Mouse (Mus musculus): ENCODE measurements at regions not wholly inside any gene's neighbourhood (a gene's known extent, or its start where the extent isn't known, plus 50 kb on each side); places are given as distances from the start of the nearest gene placed in this dataset.

GRCm38 (mm10) chr1:128758294-128758801 lies 166.3 kb upstream of the Cxcr4 start:
- H3K9ac ChIP-seq (replicated peaks; ENCODE audit: low read length) = no peak overlapping the region
- no peaks in the 10 kb centered on the region; the same call in 1 of the 2 replicates for H3K4me1 ChIP-seq (ENCODE audit: insufficient read depth, low read length)
- H3K27ac ChIP-seq (ENCODE audit: low read length) = no peak overlapping the region
- no peaks in the 10 kb centered on the region for H3K27me3 ChIP-seq (ENCODE audit: insufficient read depth, low read length)
- no peak overlapping the region for H3K4me2 ChIP-seq (replicated peaks; ENCODE audit: low read depth, low read length)
- no peak overlapping the region for H3K4me3 ChIP-seq (ENCODE audit: low read length)
- H3K36me3 ChIP-seq (ENCODE audit: insufficient read depth, low read length) = no peaks in the 10 kb centered on the region
- H3K9me3 ChIP-seq (ENCODE audit: low read length) = no peaks in the 10 kb centered on the region
- no peak for ATAC-seq (ENCODE audit: low FRiP score, low TSS enrichment)
- WGBS = 74% methylated on average over 13 of the region's 13 CpGs

- Histone ChIP-seq H3K9ac (replicated peaks; ENCODE audit: low read length) (no peak overlapping the region), H3K9me3 (ENCODE audit: low read length) (no peaks in the 10 kb centered on the region), H3K36me3 (ENCODE audit: insufficient read depth, low read length) (no peaks in the 10 kb centered on the region), H3K27ac (ENCODE audit: low read length) (no peak overlapping the region), H3K4me3 (ENCODE audit: low read length) (no peak overlapping the region), H3K27me3 (ENCODE audit: insufficient read depth, low read length) (no peaks in the 10 kb centered on the region), H3K4me1 (ENCODE audit: insufficient read depth, low read length) (peaks cover 7% of the 10 kb centered on the region; the same call in 1 of the 2 replicates), H3K4me2 (replicated peaks; ENCODE audit: low read depth, low read length) (no peak overlapping the region)
- ATAC-seq (ENCODE audit: low FRiP score, low TSS enrichment) = no peak
- WGBS = 36% methylated on average over 3 of the region's 3 CpGs
Observed at GRCm38 (mm10) chr1:128753427-128754012, 161.4 kb upstream of the Cxcr4 start.

DNA sequence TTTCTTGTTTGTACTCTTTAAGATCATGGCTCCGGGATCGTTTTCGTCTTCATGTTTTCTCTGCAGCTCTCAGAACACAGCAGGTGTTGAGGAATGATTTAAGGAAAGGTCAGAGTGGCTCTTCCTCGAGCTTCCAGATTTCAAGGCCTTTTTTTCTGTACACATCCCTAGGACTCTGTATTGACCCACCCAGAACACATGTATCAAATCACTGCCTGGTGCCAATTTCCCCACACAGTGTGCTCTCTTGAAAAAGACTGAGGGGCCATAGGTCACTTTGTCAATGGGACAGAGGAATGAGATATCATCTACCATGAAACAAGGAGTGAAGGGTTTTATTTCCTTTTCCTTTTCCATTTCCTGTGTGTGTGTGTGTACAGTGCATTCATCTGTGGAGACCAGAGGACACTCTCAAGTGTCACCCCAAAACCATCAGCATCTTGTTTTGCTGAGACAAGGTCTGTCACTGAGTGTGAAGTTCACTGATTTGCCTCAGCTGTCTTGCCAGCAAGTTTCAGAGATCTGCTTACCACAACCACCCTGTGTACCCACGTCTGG lies 157.4 kb upstream of the Cxcr4 start:
- peaks cover 11% of the 10 kb centered on the region; the same call in 1 of the 2 replicates for H3K4me1 ChIP-seq (ENCODE audit: insufficient read depth, low read length)
- no peaks in the 10 kb centered on the region for H3K27me3 ChIP-seq (ENCODE audit: insufficient read depth, low read length)
- 22% methylated on average over 5 of the region's 5 CpGs for WGBS
- peak; percentile 73; the same call in 1 of the 2 replicates for ATAC-seq (ENCODE audit: low FRiP score, low TSS enrichment)
- peak overlapping the region; percentile 6; the same call in 1 of the 2 replicates for H3K27ac ChIP-seq (ENCODE audit: low read length)
- H3K4me2 ChIP-seq (replicated peaks; ENCODE audit: low read depth, low read length) = no peak overlapping the region
- no peaks in the 10 kb centered on the region for H3K36me3 ChIP-seq (ENCODE audit: insufficient read depth, low read length)
- no peak overlapping the region for H3K4me3 ChIP-seq (ENCODE audit: low read length)
- H3K9me3 ChIP-seq (ENCODE audit: low read length) = no peaks in the 10 kb centered on the region
- H3K9ac ChIP-seq (replicated peaks; ENCODE audit: low read length) = no peak overlapping the region

GRCm38 (mm10) chr1:128747196-128747790 lies 155.2 kb upstream of the Cxcr4 start:
- Histone ChIP-seq H3K27ac (ENCODE audit: low read length) (no peak overlapping the region), H3K4me1 (ENCODE audit: insufficient read depth, low read length) (peaks cover 11% of the 10 kb centered on the region; the same call in 1 of the 2 replicates), H3K4me2 (replicated peaks; ENCODE audit: low read depth, low read length) (no peak overlapping the region), H3K9ac (replicated peaks; ENCODE audit: low read length) (no peak overlapping the region), H3K27me3 (ENCODE audit: insufficient read depth, low read length) (no peaks in the 10 kb centered on the region), H3K36me3 (ENCODE audit: insufficient read depth, low read length) (no peaks in the 10 kb centered on the region), H3K4me3 (ENCODE audit: low read length) (no peak overlapping the region), H3K9me3 (ENCODE audit: low read length) (no peaks in the 10 kb centered on the region)
- ATAC-seq (ENCODE audit: low FRiP score, low TSS enrichment) = no peak
- 96% methylated on average over 12 of the region's 12 CpGs for WGBS

DNA sequence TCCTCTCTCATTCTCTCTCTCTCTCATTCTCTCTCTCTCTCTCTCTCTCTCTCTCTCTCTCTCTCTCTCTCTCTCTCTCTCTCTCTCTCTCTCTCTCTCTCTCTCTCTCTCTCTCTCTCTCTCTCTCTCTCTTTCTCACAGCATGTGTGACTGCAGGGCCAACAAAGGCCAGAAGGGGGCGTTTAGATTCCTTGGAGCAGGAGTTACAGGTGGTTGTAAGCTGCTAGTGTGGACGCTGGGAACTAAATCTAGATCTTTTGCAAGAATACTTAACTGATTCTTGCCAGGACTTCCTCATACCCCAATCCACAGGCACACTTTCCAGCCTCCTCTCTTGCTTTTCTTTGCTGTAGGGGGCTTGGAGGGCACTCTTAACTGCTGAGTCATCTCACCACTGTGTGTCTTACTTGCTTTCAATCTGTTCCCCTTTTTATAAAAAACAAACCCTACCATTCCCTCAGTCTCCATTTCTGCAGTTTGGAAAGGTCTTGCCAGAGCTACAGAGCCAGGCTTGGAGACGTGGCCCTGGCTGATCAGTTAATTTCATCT lies 154.4 kb upstream of the Cxcr4 start:
- H3K27ac ChIP-seq (ENCODE audit: low read length) = no peak overlapping the region
- H3K4me3 ChIP-seq (ENCODE audit: low read length) = no peak overlapping the region
- H3K9me3 ChIP-seq (ENCODE audit: low read length) = no peaks in the 10 kb centered on the region
- peaks cover 11% of the 10 kb centered on the region; the same call in 1 of the 2 replicates for H3K4me1 ChIP-seq (ENCODE audit: insufficient read depth, low read length)
- H3K4me2 ChIP-seq (replicated peaks; ENCODE audit: low read depth, low read length) = no peak overlapping the region
- H3K36me3 ChIP-seq (ENCODE audit: insufficient read depth, low read length) = no peaks in the 10 kb centered on the region
- ATAC-seq (ENCODE audit: low FRiP score, low TSS enrichment) = no peak
- no peaks in the 10 kb centered on the region for H3K27me3 ChIP-seq (ENCODE audit: insufficient read depth, low read length)
- 67% methylated on average over 3 of the region's 3 CpGs for WGBS
- H3K9ac ChIP-seq (replicated peaks; ENCODE audit: low read length) = no peak overlapping the region

GRCm38 (mm10) chr1:128740616-128741015 lies 148.5 kb upstream of the Cxcr4 start:
- Histone ChIP-seq H3K9ac (replicated peaks; ENCODE audit: low read length) (no peak overlapping the region), H3K4me3 (ENCODE audit: low read length) (no peak overlapping the region), H3K36me3 (ENCODE audit: insufficient read depth, low read length) (no peaks in the 10 kb centered on the region), H3K4me1 (ENCODE audit: insufficient read depth, low read length) (no peaks in the 10 kb centered on the region), H3K4me2 (replicated peaks; ENCODE audit: low read depth, low read length) (no peak overlapping the region), H3K9me3 (ENCODE audit: low read length) (peaks cover 6% of the 10 kb centered on the region; the same call in 1 of the 2 replicates), H3K27me3 (ENCODE audit: insufficient read depth, low read length) (no peaks in the 10 kb centered on the region), H3K27ac (ENCODE audit: low read length) (no peak overlapping the region)
- WGBS = 59% methylated on average over 2 of the region's 2 CpGs
- no peak for ATAC-seq (ENCODE audit: low FRiP score, low TSS enrichment)

DNA sequence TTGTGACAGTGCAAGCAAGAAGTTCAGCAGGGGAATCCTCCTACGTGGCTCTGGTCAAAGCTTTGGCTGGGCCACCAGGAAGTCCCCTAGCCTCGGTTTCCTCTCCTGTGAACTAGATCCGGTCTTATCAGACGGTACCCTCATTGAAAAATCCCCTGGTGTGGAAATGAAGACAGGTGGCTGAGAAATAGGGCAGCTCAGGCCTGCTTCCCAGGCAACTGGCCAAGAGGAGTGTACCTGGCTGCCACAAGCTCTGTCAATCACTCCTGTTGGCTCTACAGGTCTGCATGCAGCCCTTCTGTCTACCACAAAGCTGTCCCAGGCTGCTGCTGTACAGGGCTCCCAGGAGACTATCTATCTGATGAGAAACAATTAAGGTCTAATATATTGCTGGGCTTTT lies 146.1 kb upstream of the Cxcr4 start:
- peaks cover 6% of the 10 kb centered on the region; the same call in 1 of the 2 replicates for H3K9me3 ChIP-seq (ENCODE audit: low read length)
- WGBS = 79% methylated on average over 4 of the region's 4 CpGs
- no peak overlapping the region for H3K4me2 ChIP-seq (replicated peaks; ENCODE audit: low read depth, low read length)
- H3K4me1 ChIP-seq (ENCODE audit: insufficient read depth, low read length) = no peaks in the 10 kb centered on the region
- H3K27me3 ChIP-seq (ENCODE audit: insufficient read depth, low read length) = no peaks in the 10 kb centered on the region
- no peak overlapping the region for H3K4me3 ChIP-seq (ENCODE audit: low read length)
- H3K36me3 ChIP-seq (ENCODE audit: insufficient read depth, low read length) = no peaks in the 10 kb centered on the region
- no peak overlapping the region for H3K27ac ChIP-seq (ENCODE audit: low read length)
- H3K9ac ChIP-seq (replicated peaks; ENCODE audit: low read length) = no peak overlapping the region
- no peak for ATAC-seq (ENCODE audit: low FRiP score, low TSS enrichment)

- H3K27ac ChIP-seq (ENCODE audit: low read length) = no peak overlapping the region
- H3K27me3 ChIP-seq (ENCODE audit: insufficient read depth, low read length) = no peaks in the 10 kb centered on the region
- H3K4me1 ChIP-seq (ENCODE audit: insufficient read depth, low read length) = no peaks in the 10 kb centered on the region
- no peak for ATAC-seq (ENCODE audit: low FRiP score, low TSS enrichment)
- H3K4me3 ChIP-seq (ENCODE audit: low read length) = no peak overlapping the region
- 79% methylated on average over 2 of the region's 2 CpGs for WGBS
- H3K9me3 ChIP-seq (ENCODE audit: low read length) = 0 out of 2 replicates have a peak, but pooled peaks cover 4% of the 10 kb centered on the region
- H3K4me2 ChIP-seq (replicated peaks; ENCODE audit: low read depth, low read length) = no peak overlapping the region
- no peaks in the 10 kb centered on the region for H3K36me3 ChIP-seq (ENCODE audit: insufficient read depth, low read length)
- no peak overlapping the region for H3K9ac ChIP-seq (replicated peaks; ENCODE audit: low read length)
Observed at GRCm38 (mm10) chr1:128734857-128735256, 142.8 kb upstream of the Cxcr4 start.

- WGBS = 79% methylated on average over 3 of the region's 3 CpGs
- Histone ChIP-seq H3K4me1 (ENCODE audit: insufficient read depth, low read length) (no peaks in the 10 kb centered on the region), H3K4me2 (replicated peaks; ENCODE audit: low read depth, low read length) (no peak overlapping the region), H3K36me3 (ENCODE audit: insufficient read depth, low read length) (no peaks in the 10 kb centered on the region), H3K27ac (ENCODE audit: low read length) (no peak overlapping the region), H3K9ac (replicated peaks; ENCODE audit: low read length) (no peak overlapping the region), H3K27me3 (ENCODE audit: insufficient read depth, low read length) (no peaks in the 10 kb centered on the region), H3K9me3 (ENCODE audit: low read length) (no peaks in the 10 kb centered on the region), H3K4me3 (ENCODE audit: low read length) (no peak overlapping the region)
- ATAC-seq (ENCODE audit: low FRiP score, low TSS enrichment) = no peak
Observed at GRCm38 (mm10) chr1:128731445-128731844, 139.4 kb upstream of the Cxcr4 start.
